Mouse (Mus musculus) kidney, embryonic 15.5 days (tissue): ENCODE data around the gene Slc34a1. TPM values are rescaled to one million over a fixed set of nuclear protein-coding genes. Genes with fewer than 3 reads are reported as not detected.
A peak's percentile ranks its signal among the peaks of the same experiment; 100 is the strongest.

Experiments
- ATAC-seq: fragments of 200-750 bp; cut with Nextera tagmentation; replicated peaks from 2 replicates; pipeline ENCODE4 v1.8.0; 2017; ENCODE audit warnings: moderate TSS enrichment; ENCODE audit not compliant: low FRiP score
- H3K27ac ChIP-seq: fragments of 300-500 bp; sonication (generic); 2 replicates; pipeline ENCODE4 v1.5.1; 2015; ENCODE audit warnings: mild to moderate bottlenecking, inconsistent platforms
- H3K27me3 ChIP-seq: fragments of 300-500 bp; sonication (generic); 2 replicates; pipeline ENCODE4 v1.6.1; 2015; ENCODE audit warnings: inconsistent platforms
- H3K36me3 ChIP-seq: fragments of 300-500 bp; sonication (generic); 2 replicates; pipeline ENCODE4 v1.6.1; 2015; ENCODE audit warnings: inconsistent platforms
- H3K4me1 ChIP-seq: fragments of 300-500 bp; sonication (generic); 2 replicates; pipeline ENCODE4 v1.6.1; 2015; ENCODE audit warnings: inconsistent platforms
- H3K4me2 ChIP-seq: fragments of 300-500 bp; sonication (generic); 2 replicates; pipeline ENCODE4 v1.6.1; 2015; ENCODE audit warnings: moderate library complexity, mild to moderate bottlenecking, inconsistent platforms
- H3K4me3 ChIP-seq: fragments of 300-500 bp; sonication (generic); replicated peaks from 2 replicates; pipeline ENCODE4 v1.5.1; 2015; ENCODE audit warnings: mild to moderate bottlenecking, inconsistent platforms
- H3K9ac ChIP-seq: fragments of 300-500 bp; sonication (generic); 2 replicates; pipeline ENCODE4 v1.6.1; 2015; ENCODE audit warnings: mild to moderate bottlenecking, inconsistent platforms
- H3K9me3 ChIP-seq: fragments of 300-500 bp; sonication (generic); replicated peaks from 2 replicates; pipeline ENCODE4 v1.6.1; 2016; ENCODE audit warnings: inconsistent platforms
- WGBS: fragments of 180-500 bp; shearing (Covaris S2); methylation state at CpG from one replicate; pipeline ENCODE4 v1.1.7; 2015; ENCODE audit warnings: mixed read lengths; 5-methylcytosine and 5-hydroxymethylcytosine counted together
- polyA plus RNA-seq: library from polyadenylated mRNA; unstranded; fragments of >200 nt; fragmentation: Nextera tagmentation; extraction: Ambion mirVana; gene quantifications from 2 replicates; pipeline ENCODE4 v1.2.1, GENCODE M21; 2015

Slc34a1 gene
- polyA plus RNA-seq, 1 experiment from 2014 or later = 180 TPM

GRCm38 (mm10) chr13:55407341-55407740, 9.4 kb downstream of the Slc34a1 start:
- Histone ChIP-seq H3K4me3 (no peak overlapping the region), H3K36me3 (no peaks in the 10 kb centered on the region), H3K4me2 (no peak overlapping the region), H3K4me1 (peaks cover 10% of the 10 kb centered on the region), H3K9me3 (no peaks in the 10 kb centered on the region), H3K27me3 (peaks cover 11% of the 10 kb centered on the region; the same call in 1 of the 2 replicates), H3K27ac (no peak overlapping the region), H3K9ac (no peak overlapping the region)
- WGBS = 83% methylated on average over 4 of the region's 4 CpGs
- no peak for ATAC-seq

- H3K4me2 ChIP-seq = no peak overlapping the region
- 85% methylated on average over 19 of the region's 19 CpGs for WGBS
These were observed 10.6 kb downstream of the Slc34a1 start for GRCm38 (mm10) chr13:55408546-55409120.

DNA sequence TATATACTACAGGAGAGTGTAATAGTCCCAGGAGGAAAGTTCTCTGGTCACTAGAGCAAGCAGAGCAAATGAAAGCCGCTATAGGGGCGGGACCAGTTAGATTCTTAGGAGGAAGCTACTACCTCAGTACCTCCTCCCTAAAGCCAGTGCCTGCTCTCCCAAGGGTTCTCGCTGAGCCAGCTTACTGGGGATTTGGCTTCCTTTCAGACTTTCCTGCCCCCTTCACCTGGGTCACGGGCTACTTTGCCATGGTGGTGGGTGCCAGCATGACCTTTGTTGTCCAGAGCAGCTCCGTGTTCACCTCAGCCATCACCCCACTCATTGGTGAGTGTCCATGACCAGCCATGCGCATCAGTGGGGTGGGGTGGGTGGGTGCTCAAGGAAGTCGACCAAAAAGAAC, 13.8 kb downstream of the Slc34a1 start:
- Histone ChIP-seq H3K27ac (no peak overlapping the region), H3K4me1 (peaks cover 8% of the 10 kb centered on the region), H3K9me3 (no peaks in the 10 kb centered on the region), H3K27me3 (peaks cover 22% of the 10 kb centered on the region), H3K4me2 (no peak overlapping the region), H3K9ac (no peak overlapping the region), H3K36me3 (no peaks in the 10 kb centered on the region), H3K4me3 (no peak overlapping the region)
- WGBS = 63% methylated on average over 7 of the region's 7 CpGs
- no peak for ATAC-seq

More at GRCm38 (mm10) chr13:55408546-55409120, 10.6 kb downstream of the Slc34a1 start:
- H3K4me1 ChIP-seq = peaks cover 10% of the 10 kb centered on the region
- no peak for ATAC-seq
- H3K27me3 ChIP-seq = peaks cover 18% of the 10 kb centered on the region; the same call in 1 of the 2 replicates
- H3K9me3 ChIP-seq = no peaks in the 10 kb centered on the region
- H3K36me3 ChIP-seq = no peaks in the 10 kb centered on the region
- no peak overlapping the region for H3K27ac ChIP-seq
- H3K4me3 ChIP-seq = no peak overlapping the region
- no peak overlapping the region for H3K9ac ChIP-seq

GRCm38 (mm10) chr13:55412643-55413307, 14.8 kb downstream of the Slc34a1 start:
- ATAC-seq = no peak
- H3K9me3 ChIP-seq = no peaks in the 10 kb centered on the region
- H3K9ac ChIP-seq = no peak overlapping the region
- peaks cover 22% of the 10 kb centered on the region for H3K27me3 ChIP-seq
- no peak overlapping the region for H3K4me2 ChIP-seq
- H3K4me3 ChIP-seq = no peak overlapping the region
- 74% methylated on average over 13 of the region's 13 CpGs for WGBS
- peaks cover 8% of the 10 kb centered on the region for H3K4me1 ChIP-seq
- no peaks in the 10 kb centered on the region for H3K36me3 ChIP-seq
- H3K27ac ChIP-seq = no peak overlapping the region

DNA sequence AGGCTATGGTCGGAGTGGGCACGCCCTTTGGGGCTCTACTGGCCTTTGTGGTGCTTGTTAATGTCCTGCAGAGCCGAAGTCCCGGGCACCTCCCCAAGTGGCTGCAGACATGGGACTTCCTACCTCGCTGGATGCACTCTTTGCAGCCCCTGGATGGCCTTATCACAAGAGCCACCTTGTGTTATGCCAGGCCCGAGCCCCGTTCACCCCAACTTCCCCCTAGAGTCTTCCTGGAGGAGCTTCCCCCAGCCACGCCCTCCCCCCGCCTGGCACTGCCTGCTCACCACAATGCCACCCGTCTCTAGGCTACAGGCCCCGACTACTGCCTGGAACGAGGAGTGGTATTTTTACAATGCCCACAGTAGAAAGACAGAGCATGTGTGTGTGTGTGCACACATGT, 15.3 kb downstream of the Slc34a1 start:
- ATAC-seq = no peak
- WGBS = 83% methylated on average over 12 of the region's 12 CpGs
- no peaks in the 10 kb centered on the region for H3K36me3 ChIP-seq
- no peaks in the 10 kb centered on the region for H3K9me3 ChIP-seq
- H3K4me2 ChIP-seq = no peak overlapping the region
- peaks cover 27% of the 10 kb centered on the region for H3K27me3 ChIP-seq
- H3K27ac ChIP-seq = no peak overlapping the region
- H3K4me1 ChIP-seq = peaks cover 14% of the 10 kb centered on the region
- no peak overlapping the region for H3K9ac ChIP-seq
- H3K4me3 ChIP-seq = no peak overlapping the region

- Histone ChIP-seq H3K27ac (no peak within 1 kb of the TSS), H3K27me3 (peaks cover 42% of the 10 kb centered on the region), H3K4me3 (peak within 1 kb of the TSS; percentile 43), H3K4me2 (peak within 1 kb of the TSS; percentile 73), H3K9me3 (no peaks in the 10 kb centered on the region), H3K4me1 (peaks cover 15% of the 10 kb centered on the region), H3K36me3 (no peaks in the 10 kb centered on the region), H3K9ac (peak within 1 kb of the TSS; percentile 35; the same call in 1 of the 2 replicates)
- 11% methylated on average over 41 of the region's 41 CpGs for whole genome bisulfite sequencing
- ATAC-seq = peak; percentile 68
These were observed 16.9 kb downstream of the Slc34a1 start, which contains the start of gene Pfn3 for GRCm38 (mm10) chr13:55414743-55415380. Gene Pfn3 (minus strand): TSS chr13:55415232.

GRCm38 (mm10) chr13:55418004-55418403, 20.0 kb downstream of the Slc34a1 start:
- peaks cover 70% of the 10 kb centered on the region for H3K27me3 ChIP-seq
- H3K4me3 ChIP-seq = no peak overlapping the region
- H3K4me2 ChIP-seq = 0 out of 2 replicates have a peak overlapping the region, but pooled peaks have one; percentile 5
- peak; percentile 68; the same call in 1 of the 2 replicates for ATAC-seq
- H3K9me3 ChIP-seq = no peaks in the 10 kb centered on the region
- no peak overlapping the region for H3K27ac ChIP-seq
- H3K36me3 ChIP-seq = no peaks in the 10 kb centered on the region
- H3K4me1 ChIP-seq = peaks cover 31% of the 10 kb centered on the region
- WGBS = 6% methylated on average over 12 of the region's 12 CpGs
- H3K9ac ChIP-seq = no peak overlapping the region

DNA sequence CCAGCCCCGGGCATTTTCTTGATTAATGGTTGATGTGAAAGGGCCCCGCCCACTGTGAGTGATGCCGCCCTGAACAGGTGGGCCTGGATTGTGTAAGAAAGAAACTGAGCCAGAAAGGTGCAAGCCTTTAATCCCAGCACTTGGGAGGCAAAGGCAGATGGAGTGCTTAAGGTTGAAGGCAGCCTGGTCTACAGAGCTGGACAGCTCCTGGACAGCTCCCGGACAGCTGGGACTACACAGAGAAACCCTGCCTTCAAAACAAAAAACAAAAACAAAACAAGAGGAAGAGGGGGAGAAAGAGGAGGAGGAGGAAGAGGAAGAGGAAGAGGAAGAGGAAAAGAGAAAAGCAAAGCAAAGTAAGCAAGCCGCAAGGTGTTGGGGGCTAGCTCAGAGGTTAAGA, 21.2 kb downstream of the Slc34a1 start:
- Histone ChIP-seq H3K27ac (no peak overlapping the region), H3K4me1 (peaks cover 31% of the 10 kb centered on the region), H3K9me3 (no peaks in the 10 kb centered on the region), H3K4me2 (no peak overlapping the region), H3K9ac (no peak overlapping the region), H3K27me3 (peaks cover 59% of the 10 kb centered on the region), H3K36me3 (no peaks in the 10 kb centered on the region), H3K4me3 (no peak overlapping the region)
- ATAC-seq = no peak
- 74% methylated on average over 5 of the region's 5 CpGs for WGBS

- Histone ChIP-seq H3K36me3 (no peaks in the 10 kb centered on the region), H3K4me2 (peak overlapping the region; percentile 56), H3K27ac (no peak overlapping the region), H3K9ac (no peak overlapping the region), H3K4me3 (peak overlapping the region; percentile 30), H3K9me3 (no peaks in the 10 kb centered on the region), H3K4me1 (peaks cover 23% of the 10 kb centered on the region), H3K27me3 (peaks cover 50% of the 10 kb centered on the region)
- WGBS = 30% methylated on average over 51 of the region's 51 CpGs
- 0 out of 2 replicates have a peak, but pooled peaks have one; percentile 15 for ATAC-seq
These were observed 22.3 kb downstream of the Slc34a1 start for GRCm38 (mm10) chr13:55420018-55420932.

GRCm38 (mm10) chr13:55420933-55421800, 23.2 kb downstream of the Slc34a1 start:
- H3K9ac ChIP-seq = no peak overlapping the region; the same call in 1 of the 2 replicates
- no peaks in the 10 kb centered on the region for H3K36me3 ChIP-seq
- ATAC-seq = peak; percentile 34; the same call in 1 of the 2 replicates
- H3K4me1 ChIP-seq = peaks cover 23% of the 10 kb centered on the region
- H3K4me3 ChIP-seq = peak overlapping the region; percentile 30
- no peak overlapping the region for H3K27ac ChIP-seq
- H3K27me3 ChIP-seq = peaks cover 50% of the 10 kb centered on the region
- WGBS = 12% methylated on average over 35 of the region's 35 CpGs
- H3K9me3 ChIP-seq = no peaks in the 10 kb centered on the region
- H3K4me2 ChIP-seq = peak overlapping the region; percentile 56

- Histone ChIP-seq H3K27me3 (peaks cover 12% of the 10 kb centered on the region), H3K4me3 (no peak within 1 kb of the TSS), H3K36me3 (no peaks in the 10 kb centered on the region), H3K27ac (no peak within 1 kb of the TSS), H3K4me1 (peaks cover 1% of the 10 kb centered on the region), H3K9ac (no peak within 1 kb of the TSS), H3K4me2 (no peak within 1 kb of the TSS), H3K9me3 (no peaks in the 10 kb centered on the region)
- WGBS = 90% methylated on average over 10 of the region's 10 CpGs
- ATAC-seq = no peak
These were observed 28.6 kb downstream of the Slc34a1 start, which contains the start of gene F12 for GRCm38 (mm10) chr13:55426613-55427012. Gene F12 (minus strand): TSS chr13:55426793.
